Mouse (Mus musculus): Measurements from ENCODE around the gene Itpr2. TPM values are rescaled to one million over a fixed set of nuclear protein-coding genes. Genes with fewer than 3 reads are reported as not detected.

Itpr2 gene
- polyA plus RNA-seq, 1 experiment = 10.5 TPM

GRCm38 (mm10) chr6:146525500-146525899, 23.5 kb upstream of the Itpr2 start:
- TF ChIP-seq POLR2A (IDR thresholded peaks at IDR 0.05; ENCODE audit: low read depth, low read length) (no peak), CTCF (IDR thresholded peaks at IDR 0.05; ENCODE audit: extremely low read depth, insufficient read length, insufficient replicate concordance, low read depth, low read length) (no peak)
- no peaks in the 10 kb centered on the region; the same call in 1 of the 2 replicates for H3K4me1 ChIP-seq (ENCODE audit: control insufficient read depth, insufficient read depth, insufficient read length, low read length)
- no peaks in the 10 kb centered on the region for H3K27me3 ChIP-seq (ENCODE audit: control insufficient read depth, insufficient read depth, low read length)
- H3K36me3 ChIP-seq (ENCODE audit: control insufficient read depth, insufficient read depth, low read length) = no peaks in the 10 kb centered on the region
- H3K27ac ChIP-seq (ENCODE audit: insufficient read depth, low read depth, low read length) = no peak overlapping the region
- 77% methylated on average over 2 of the region's 2 CpGs for WGBS
- no peak overlapping the region for H3K4me3 ChIP-seq (ENCODE audit: low read depth, low read length)

DNA sequence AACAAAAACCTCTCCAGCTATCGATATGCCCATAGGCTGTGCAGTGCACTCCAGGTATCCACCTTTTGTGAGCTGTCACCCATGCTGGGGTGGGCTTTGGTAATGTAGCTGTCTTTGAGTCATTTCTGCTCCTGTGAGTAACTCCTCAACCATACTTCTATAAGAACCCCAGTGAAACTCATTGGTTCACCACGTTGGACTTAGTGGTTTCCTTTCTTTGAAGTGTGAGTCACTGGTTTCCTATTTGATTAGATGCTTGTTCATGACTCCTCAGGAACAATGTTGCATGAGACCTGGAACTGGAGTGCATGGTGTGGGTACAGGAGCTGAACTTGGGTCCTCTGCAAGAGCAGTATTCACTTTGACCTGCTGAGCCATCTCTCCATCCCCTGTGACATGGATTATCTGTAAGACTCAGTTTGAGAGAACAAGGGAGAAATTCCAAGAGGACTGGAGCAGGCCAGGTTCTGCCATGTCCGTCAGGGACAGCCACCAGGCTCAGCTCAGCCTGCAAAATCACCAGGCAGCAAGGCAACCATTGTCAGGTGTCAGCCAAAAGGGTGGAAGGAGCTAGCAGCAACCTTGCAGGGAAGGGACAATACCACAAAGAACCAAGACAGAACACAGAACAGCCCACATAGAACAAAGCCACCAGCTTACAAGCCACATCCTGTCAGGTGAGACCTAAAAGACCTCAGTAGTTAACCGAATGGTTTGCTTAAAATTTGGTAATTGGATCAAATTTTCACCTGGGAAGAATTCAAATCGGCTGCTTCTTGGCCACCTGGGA, 19.6 kb upstream of the Itpr2 start:
- Histone ChIP-seq H3K27me3 (ENCODE audit: control insufficient read depth, insufficient read depth, low read length) (0 out of 2 replicates have a peak, but pooled peaks cover 2% of the 10 kb centered on the region), H3K36me3 (ENCODE audit: control insufficient read depth, insufficient read depth, low read length) (no peaks in the 10 kb centered on the region), H3K4me3 (ENCODE audit: low read depth, low read length) (no peak overlapping the region), H3K27ac (ENCODE audit: insufficient read depth, low read depth, low read length) (no peak overlapping the region), H3K4me1 (ENCODE audit: control insufficient read depth, insufficient read depth, insufficient read length, low read length) (no peaks in the 10 kb centered on the region; the same call in 1 of the 2 replicates)
- 76% methylated on average over 5 of the region's 5 CpGs for WGBS
- no peak for TF ChIP-seq CTCF (IDR thresholded peaks at IDR 0.05; ENCODE audit: extremely low read depth, insufficient read length, insufficient replicate concordance, low read depth, low read length)
- no peak for TF ChIP-seq POLR2A (IDR thresholded peaks at IDR 0.05; ENCODE audit: low read depth, low read length)

GRCm38 (mm10) chr6:146519019-146519418, 17.0 kb upstream of the Itpr2 start:
- Histone ChIP-seq H3K36me3 (ENCODE audit: control insufficient read depth, insufficient read depth, low read length) (no peaks in the 10 kb centered on the region), H3K4me1 (ENCODE audit: control insufficient read depth, insufficient read depth, insufficient read length, low read length) (no peaks in the 10 kb centered on the region; the same call in 1 of the 2 replicates), H3K27ac (ENCODE audit: insufficient read depth, low read depth, low read length) (no peak overlapping the region), H3K27me3 (ENCODE audit: control insufficient read depth, insufficient read depth, low read length) (0 out of 2 replicates have a peak, but pooled peaks cover 3% of the 10 kb centered on the region), H3K4me3 (ENCODE audit: low read depth, low read length) (no peak overlapping the region)
- no peak for TF ChIP-seq POLR2A (IDR thresholded peaks at IDR 0.05; ENCODE audit: low read depth, low read length)
- no peak for TF ChIP-seq CTCF (IDR thresholded peaks at IDR 0.05; ENCODE audit: extremely low read depth, insufficient read length, insufficient replicate concordance, low read depth, low read length)
- 61% methylated on average over 2 of the region's 2 CpGs for WGBS

- Histone ChIP-seq H3K36me3 (ENCODE audit: control insufficient read depth, insufficient read depth, low read length) (no peaks in the 10 kb centered on the region), H3K4me3 (ENCODE audit: low read depth, low read length) (no peak overlapping the region), H3K4me1 (ENCODE audit: control insufficient read depth, insufficient read depth, insufficient read length, low read length) (no peaks in the 10 kb centered on the region), H3K27ac (ENCODE audit: insufficient read depth, low read depth, low read length) (no peak overlapping the region), H3K27me3 (ENCODE audit: control insufficient read depth, insufficient read depth, low read length) (0 out of 2 replicates have a peak, but pooled peaks cover 3% of the 10 kb centered on the region)
- WGBS = 56% methylated on average over 6 of the region's 6 CpGs
- TF ChIP-seq POLR2A (IDR thresholded peaks at IDR 0.05; ENCODE audit: low read depth, low read length) (no peak), CTCF (IDR thresholded peaks at IDR 0.05; ENCODE audit: extremely low read depth, insufficient read length, insufficient replicate concordance, low read depth, low read length) (no peak)
Measured at GRCm38 (mm10) chr6:146515936-146516335, 13.9 kb upstream of the Itpr2 start.

- H3K27me3 ChIP-seq (ENCODE audit: control insufficient read depth, insufficient read depth, low read length) = 0 out of 2 replicates have a peak, but pooled peaks cover 3% of the 10 kb centered on the region
- H3K4me1 ChIP-seq (ENCODE audit: control insufficient read depth, insufficient read depth, insufficient read length, low read length) = no peaks in the 10 kb centered on the region
- no peak overlapping the region for H3K4me3 ChIP-seq (ENCODE audit: low read depth, low read length)
- WGBS = 72% methylated on average over 7 of the region's 7 CpGs
- TF ChIP-seq CTCF (IDR thresholded peaks at IDR 0.05; ENCODE audit: extremely low read depth, insufficient read length, insufficient replicate concordance, low read depth, low read length) (no peak), POLR2A (IDR thresholded peaks at IDR 0.05; ENCODE audit: low read depth, low read length) (no peak)
- no peak overlapping the region for H3K27ac ChIP-seq (ENCODE audit: insufficient read depth, low read depth, low read length)
- no peaks in the 10 kb centered on the region for H3K36me3 ChIP-seq (ENCODE audit: control insufficient read depth, insufficient read depth, low read length)
Measured at GRCm38 (mm10) chr6:146514531-146514948, 12.5 kb upstream of the Itpr2 start.

DNA sequence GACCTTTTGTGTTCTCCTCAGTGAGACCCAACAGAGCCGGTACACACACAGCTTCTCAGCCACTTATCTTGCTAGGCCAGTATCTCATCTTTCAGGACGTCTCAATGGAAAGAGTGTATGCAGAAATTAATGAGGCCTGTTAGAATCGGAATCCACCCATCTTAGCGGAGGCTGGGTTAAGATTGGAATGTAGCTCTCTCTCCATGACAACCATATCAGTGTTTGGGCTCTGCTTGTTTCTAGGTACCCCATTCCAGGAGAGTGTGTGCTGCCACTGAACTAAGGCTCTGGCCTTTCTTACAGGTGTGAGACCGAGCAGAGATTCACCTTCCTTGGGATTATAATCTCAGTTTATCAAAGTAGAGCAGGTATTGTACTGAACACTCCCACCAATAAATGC, 11.9 kb upstream of the Itpr2 start:
- Histone ChIP-seq H3K4me1 (ENCODE audit: control insufficient read depth, insufficient read depth, insufficient read length, low read length) (no peaks in the 10 kb centered on the region), H3K36me3 (ENCODE audit: control insufficient read depth, insufficient read depth, low read length) (no peaks in the 10 kb centered on the region), H3K4me3 (ENCODE audit: low read depth, low read length) (no peak overlapping the region), H3K27ac (ENCODE audit: insufficient read depth, low read depth, low read length) (no peak overlapping the region), H3K27me3 (ENCODE audit: control insufficient read depth, insufficient read depth, low read length) (0 out of 2 replicates have a peak, but pooled peaks cover 3% of the 10 kb centered on the region)
- 54% methylated on average over 5 of the region's 5 CpGs for WGBS
- TF ChIP-seq CTCF (IDR thresholded peaks at IDR 0.05; ENCODE audit: extremely low read depth, insufficient read length, insufficient replicate concordance, low read depth, low read length) (no peak), POLR2A (IDR thresholded peaks at IDR 0.05; ENCODE audit: low read depth, low read length) (no peak)

GRCm38 (mm10) chr6:146513384-146513783, 11.4 kb upstream of the Itpr2 start:
- Histone ChIP-seq H3K27ac (ENCODE audit: insufficient read depth, low read depth, low read length) (no peak overlapping the region), H3K4me3 (ENCODE audit: low read depth, low read length) (no peak overlapping the region), H3K27me3 (ENCODE audit: control insufficient read depth, insufficient read depth, low read length) (0 out of 2 replicates have a peak, but pooled peaks cover 3% of the 10 kb centered on the region), H3K4me1 (ENCODE audit: control insufficient read depth, insufficient read depth, insufficient read length, low read length) (no peaks in the 10 kb centered on the region), H3K36me3 (ENCODE audit: control insufficient read depth, insufficient read depth, low read length) (no peaks in the 10 kb centered on the region)
- 86% methylated on average over 8 of the region's 8 CpGs for WGBS
- TF ChIP-seq POLR2A (IDR thresholded peaks at IDR 0.05; ENCODE audit: low read depth, low read length) (no peak), CTCF (IDR thresholded peaks at IDR 0.05; ENCODE audit: extremely low read depth, insufficient read length, insufficient replicate concordance, low read depth, low read length) (no peak)
